Mouse (Mus musculus) frontal cortex, postnatal 14 days (tissue): ENCODE results near the gene Hoxd4.

Experiments used
- DNase-seq, 2 experiments: peaks; one replicate each; pipeline ENCODE4 v3.0.0; 2022; ENCODE audit warnings: low spot score in 2 of 2

Gene Hoxd4

DNA sequence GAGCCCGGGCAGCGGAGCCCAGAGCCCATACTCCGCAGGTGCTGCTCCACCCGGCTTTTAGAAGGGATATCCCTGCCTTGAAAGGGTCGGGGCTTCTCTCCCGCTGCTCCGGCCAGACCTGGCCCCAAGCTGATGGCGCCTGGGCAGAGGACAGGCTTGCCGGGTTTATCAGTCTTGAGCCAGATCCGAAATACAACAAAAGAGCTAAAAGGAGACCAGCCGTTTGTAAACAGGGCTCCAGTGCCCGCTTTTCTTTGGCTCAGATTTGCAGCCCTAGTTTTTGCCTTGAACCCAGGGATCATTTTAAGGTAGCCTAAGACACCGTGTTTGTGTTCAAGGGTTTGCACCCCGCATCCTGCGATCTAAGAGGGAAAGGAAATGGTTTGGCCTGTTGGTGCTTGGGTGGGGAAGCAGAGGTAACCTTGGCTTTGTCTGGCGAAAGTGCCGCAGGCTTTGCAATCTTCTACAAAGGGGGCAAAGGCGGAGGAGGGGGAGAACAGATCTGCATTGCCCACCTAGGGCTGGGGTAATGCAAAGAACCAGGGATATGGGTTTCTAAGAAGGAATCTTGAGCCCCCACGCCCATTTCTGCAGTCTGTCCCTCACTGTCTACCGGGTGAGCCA, 18.8 kb upstream of the Hoxd4 start:
- DNase-seq, result no peak

DNA sequence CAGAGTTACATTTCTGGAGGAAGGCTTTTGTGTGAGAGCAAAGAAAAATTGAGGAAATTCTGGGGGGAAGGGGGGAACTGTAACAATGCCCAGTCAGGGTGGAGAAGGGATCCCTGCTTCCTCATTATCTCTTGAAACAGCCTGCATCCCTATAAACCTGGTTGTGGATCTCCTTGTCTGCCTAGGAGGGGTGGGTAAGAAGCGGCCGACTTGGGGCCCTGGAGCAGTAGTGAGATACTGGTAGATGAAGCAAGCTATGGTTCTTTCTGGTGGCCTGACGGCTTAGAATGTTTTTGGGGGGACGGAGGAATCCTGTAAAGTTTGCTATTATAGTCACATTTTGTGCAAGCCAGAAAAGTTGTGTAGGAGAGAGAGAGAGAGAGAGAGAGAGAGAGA, 18.3 kb upstream of the Hoxd4 start:
- DNase-seq, result no peak

DNA sequence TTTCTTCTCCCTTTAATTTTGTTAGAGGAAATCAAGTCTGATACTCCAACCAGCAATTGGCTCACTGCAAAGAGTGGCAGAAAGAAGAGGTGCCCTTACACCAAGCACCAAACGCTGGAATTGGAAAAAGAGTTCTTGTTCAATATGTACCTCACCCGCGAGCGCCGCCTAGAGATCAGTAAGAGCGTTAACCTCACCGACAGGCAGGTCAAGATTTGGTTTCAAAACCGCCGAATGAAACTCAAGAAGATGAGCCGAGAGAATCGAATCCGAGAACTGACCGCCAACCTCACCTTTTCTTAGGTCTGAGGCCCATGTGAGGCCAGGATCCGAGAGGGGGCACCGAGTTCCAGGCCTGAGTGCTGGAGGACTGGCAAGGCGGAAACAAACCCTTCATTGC, 17.7 kb upstream of the Hoxd4 start:
- DNase-seq, result no peak

DNA sequence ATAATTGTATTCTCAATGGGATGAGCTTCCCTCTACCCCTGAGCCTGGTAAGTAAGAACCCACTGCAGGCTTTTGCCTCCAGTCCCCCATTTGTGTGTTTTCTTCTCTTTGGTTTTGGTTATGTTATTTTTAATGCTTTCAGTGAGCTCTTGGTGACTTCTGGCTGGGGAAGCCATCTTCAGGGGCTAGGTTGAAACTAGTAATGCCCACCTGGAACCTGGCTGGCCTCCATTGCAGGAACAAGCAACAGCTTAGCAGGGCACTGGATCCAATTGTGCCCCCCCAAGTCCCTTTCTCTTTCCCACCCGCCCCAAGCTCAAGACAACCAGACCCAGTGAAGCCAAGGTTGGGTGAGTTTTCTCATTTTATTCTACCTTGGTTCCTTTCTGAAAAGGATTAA, 16.3 kb upstream of the Hoxd4 start:
- no peak for DNase-seq

DNA sequence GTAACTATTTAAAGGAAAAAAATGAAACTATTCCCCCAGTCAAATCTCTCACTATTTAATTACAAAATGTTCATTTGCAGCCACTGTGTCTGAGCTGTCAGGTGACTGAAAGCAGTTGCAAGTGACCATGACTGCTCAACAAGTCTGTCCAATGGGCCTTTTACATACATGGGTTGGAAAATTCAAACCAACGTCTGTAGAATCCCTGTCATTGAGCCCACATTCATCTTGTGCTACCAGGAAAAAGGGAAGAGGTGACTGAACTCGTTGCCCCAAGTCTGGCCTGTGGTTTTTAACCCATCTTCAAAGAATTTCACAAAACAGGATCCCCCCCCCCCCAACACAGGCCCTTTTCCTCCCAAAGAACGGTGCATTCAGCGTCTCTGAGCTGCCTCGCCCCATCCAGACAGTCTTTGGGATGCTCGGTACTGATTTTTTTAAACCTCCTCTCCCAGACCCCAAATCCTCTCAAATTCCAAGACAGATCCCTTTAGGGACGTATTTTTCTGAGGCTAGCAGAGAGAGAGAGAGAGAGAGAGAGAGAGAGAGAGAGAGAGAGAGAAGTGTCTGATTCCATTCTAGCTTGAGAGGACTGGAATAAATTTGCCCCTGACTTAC, 15.8 kb upstream of the Hoxd4 start:
- DNase-seq, result no peak

DNA sequence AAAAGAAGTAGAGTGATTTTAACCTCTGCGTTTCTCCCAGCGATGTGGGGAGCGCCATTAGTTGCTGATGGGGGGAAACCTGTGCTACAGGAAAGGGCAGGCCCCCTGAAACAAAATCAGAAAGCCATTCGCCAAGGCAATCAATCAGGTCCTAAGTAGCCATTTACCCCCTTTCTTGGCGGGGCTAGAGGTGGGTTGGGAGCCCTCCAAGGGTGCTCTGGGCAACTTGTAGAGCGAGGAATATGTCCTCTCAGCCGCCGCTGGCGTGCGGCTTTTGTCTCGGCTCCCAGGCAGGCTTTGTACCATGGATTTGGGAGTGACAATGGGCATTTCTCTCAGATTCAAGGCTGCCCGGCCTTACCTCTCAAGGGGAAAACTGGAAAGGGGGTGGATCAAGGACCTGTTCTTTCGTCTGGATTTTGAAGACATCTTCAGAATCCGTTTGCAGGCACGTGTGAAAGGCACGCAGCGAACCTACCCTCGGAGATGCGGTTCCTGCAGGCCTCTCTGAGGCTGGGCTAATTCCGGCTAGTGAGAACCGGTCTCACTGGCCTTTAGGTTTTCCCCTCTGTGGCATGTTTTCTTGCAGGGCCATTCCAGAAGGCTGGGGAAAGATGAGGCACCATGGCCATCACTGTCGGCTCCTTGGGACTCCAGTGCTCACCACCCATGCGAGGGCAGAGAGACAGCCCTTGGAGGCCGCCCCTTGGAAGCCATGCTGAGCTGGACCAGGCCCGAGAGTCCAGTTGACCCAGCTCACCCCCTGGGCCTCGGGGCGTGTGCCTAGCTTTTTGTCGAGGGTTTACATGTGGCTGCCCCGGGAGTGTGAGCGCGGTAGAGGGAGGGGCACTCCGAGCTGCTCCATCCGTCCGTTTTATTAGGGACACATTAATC, 15.0 kb upstream of the Hoxd4 start:
- no peak for DNase-seq

DNA sequence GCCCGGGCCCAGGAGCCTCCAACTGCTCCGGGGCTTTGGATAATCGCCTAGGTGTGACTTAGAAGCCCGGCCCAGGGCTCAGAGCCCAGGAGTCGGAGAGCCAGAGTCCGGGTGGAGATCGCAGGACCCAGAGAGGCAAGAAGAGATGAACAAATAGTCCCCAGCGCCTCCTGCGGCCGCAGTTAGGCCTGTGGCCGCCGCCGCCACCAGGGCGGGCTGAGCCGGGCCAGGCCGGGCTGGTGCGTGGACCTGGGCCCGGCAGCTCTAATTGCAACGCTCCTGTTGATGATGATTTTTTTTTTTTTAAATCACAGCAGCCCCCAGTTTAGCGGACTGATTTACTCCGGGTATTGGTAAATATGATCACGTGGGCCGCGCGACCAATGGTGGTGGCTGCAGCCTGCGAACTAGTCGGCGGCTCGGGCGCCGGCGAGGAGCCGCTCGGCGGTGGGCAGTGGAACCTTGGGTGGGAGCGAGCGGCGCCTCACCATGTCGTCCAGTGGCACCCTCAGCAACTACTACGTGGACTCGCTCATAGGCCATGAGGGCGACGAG, 14.1 kb upstream of the Hoxd4 start, which contains the start of gene Hoxd9:
Hoxd9 (plus strand) TSS at position 161 of the 555 bp plus-strand sequence.
- no peak for DNase-seq

DNA sequence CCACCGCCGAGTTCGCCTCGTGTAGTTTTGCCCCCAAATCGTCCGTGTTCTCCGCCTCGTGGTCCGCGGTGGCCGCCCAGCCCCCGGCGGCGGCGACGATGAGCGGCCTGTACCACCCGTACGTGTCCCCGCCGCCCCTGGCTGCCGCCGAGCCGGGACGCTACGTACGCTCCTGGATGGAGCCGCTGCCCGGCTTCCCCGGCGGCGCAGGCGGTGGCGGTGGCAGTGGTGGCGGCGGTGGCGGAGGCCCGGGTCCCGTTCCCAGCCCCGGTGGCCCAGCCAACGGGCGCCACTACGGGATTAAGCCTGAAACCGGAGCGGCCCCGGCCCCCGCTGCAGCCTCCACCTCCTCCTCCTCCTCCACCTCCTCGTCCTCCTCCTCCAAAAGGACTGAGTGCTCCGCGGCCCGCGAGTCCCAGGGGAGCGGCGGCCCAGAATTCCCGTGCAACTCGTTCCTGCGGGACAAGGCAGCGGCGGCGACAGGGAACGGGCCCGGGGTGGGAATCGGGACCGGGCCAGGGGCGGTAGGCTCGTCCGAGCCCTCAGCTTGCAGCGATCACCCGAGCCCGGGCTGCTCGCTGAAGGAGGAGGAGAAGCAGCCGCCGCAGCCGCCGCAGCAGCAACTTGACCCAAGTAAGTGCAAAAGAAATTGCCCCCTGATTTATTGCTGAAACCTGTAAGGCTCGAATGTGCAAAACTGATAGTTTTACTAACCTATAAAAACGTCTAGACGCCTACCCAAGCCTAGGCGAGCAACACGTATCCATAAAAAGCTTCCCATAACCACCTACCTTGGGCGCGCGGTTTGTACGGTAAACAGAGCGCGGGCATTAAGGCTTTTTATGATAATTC, 13.3 kb upstream of the Hoxd4 start:
- no peak for DNase-seq

DNA sequence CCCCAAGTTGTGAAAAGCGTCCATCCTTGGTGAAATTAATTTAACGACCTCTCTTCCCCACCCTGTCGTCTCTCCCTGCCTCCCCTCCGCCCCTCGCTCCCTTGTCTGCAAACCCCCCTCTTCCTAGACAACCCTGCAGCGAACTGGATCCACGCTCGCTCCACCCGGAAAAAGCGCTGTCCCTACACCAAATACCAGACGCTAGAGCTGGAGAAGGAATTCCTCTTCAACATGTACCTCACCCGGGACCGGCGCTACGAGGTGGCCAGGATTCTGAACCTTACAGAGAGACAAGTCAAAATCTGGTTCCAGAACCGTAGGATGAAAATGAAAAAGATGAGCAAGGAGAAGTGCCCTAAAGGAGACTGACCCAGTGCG, 12.7 kb upstream of the Hoxd4 start:
- no peak for DNase-seq

DNA sequence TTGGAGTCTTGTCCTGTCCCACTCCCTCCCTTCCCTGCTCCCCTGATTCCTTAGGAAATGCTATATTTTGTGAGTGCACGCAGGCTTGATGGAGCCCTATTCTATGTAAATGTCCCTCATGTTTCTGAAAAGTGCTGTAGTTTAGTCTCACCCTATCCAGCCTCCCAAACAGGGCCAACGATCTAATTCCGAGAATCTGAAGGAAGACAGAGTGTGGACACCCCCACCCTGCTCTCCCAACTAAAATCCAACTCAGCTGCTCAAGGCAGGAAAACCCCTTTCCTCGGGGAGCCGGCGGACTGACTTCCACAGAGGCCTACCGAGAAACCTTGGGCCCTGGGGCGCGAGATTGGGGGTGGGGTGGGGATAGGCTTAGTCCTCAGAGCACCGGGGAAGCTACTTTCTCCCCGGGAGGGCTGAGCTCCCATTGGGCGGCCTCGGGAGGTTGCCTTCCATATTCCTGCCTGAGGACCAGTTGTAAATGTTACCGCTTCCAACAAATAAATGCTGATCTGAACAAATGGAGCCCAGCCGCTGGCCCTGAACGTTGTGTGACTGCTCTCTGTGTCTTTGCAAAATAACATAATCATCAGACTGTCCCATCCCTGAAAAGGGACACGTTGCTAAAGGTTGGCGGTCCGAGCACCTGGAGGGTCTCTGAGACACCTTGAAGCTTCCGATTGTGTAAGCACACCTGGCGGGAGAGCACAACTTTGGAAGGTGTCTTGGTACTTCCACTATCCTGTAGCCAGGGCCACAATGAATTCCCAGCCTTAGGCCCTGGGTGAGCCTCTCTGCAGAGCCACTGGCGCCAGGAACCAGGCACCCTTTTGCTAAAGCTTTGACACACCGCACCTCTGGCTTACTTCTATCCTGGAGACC, 11.8 kb upstream of the Hoxd4 start:
- no peak for DNase-seq

DNA sequence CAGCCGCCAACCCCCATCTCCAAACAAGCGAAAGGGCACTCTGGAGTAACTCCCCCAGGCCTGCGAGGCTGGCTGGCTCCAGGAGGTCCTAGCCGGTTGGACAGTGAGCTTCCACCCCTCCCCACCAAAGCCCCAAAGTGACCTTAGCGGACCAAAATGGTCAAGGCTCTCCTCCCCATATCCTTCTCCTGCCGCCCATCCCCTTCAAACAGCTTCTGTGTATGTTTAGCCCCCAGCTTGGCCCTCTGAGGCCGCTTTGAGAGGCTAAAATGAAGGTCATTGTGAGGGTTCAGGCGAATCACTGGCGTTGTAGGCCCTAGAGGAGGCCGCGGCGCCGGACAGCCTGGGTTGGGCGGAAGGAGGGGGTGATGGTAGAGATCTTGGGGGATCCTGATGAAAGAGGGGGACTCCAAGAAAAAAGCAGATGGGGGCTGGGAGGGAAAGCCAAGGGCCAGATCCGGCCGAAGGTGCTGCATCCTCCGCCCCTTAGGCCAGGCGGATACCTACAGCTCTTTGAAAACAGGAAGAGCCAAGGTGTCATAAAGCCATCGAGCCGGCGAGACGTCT, 11.1 kb upstream of the Hoxd4 start:
- no peak for DNase-seq

DNA sequence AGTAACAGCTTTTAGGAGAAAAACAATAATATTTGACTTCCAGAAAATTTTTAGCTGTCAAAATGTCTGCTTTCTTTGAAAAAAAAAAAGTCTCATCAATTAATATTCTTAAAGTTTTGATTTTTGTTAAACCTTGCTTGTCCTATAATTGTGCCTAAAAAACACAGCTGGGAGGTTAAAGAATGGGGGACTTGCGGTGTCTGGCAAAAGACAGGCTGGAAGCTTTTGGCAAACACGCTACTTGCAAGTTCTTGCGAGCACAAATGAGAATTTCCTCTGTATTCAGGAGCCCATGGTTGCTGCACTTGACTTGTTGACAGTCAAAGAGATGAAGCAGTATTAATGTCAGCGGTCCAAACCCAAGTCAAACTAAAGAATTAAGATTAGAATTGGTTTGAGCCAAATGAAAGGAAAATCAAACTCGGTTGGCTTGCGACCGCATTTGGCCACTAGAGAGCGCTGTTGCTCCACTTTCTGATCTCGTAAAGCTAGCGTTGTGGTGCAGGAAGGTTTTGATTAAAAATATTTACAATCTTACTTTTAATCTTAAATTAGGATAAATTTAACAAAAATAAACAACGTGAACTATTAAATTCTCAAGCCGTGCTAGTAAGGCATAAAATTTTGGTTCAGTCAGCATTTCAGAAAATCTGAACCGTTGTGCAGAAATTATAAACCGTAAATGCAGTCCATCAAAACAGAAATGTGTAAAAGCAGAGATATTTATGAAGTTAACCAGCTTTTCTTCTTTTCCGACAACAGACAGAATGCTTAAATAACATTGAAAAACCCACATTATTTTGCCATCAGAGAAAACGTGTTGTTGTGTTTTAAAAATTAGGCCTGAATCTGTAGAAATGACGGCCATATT, 9.5 kb upstream of the Hoxd4 start:
- peak; percentile 39 to 80 for DNase-seq

DNA sequence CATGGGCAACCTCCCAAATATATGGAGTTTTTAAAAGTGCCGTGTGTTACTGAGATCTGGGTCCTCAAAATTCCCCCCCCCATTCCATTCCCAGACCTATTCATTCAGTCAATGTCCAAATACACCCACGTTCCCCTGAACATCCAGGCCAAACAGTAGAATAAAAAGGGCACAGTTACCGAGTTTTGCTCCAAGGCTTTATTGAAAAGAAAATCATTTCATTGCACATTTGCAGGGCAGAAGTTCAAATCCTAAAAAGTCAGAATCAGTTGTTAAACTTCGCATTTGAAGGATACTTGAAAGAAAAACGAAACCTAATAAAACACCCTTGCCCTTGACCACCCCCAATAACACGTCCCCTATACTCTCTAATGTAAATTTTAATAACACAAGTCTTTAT, 8.9 kb upstream of the Hoxd4 start:
- DNase-seq, result no peak

DNA sequence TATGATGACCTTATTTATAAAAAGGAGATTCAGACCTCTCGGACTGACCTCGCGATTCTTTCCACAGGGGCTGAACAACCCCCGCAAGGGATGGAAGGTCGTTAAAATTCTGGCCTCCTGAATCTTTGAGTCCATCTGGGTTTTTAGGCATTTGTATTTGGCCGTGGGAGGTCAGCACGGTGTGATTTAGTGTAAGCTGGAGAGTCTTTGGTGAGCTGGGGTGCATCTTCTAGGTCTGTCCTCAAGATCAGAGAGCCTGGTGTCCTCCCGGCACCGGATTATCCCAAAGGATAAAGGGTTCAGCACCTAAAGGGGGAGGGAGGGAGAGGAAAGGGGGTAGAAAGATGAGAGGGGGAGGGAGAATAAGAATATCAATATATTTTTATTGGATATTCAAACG, 8.4 kb upstream of the Hoxd4 start:
- DNase-seq, result no peak

DNA sequence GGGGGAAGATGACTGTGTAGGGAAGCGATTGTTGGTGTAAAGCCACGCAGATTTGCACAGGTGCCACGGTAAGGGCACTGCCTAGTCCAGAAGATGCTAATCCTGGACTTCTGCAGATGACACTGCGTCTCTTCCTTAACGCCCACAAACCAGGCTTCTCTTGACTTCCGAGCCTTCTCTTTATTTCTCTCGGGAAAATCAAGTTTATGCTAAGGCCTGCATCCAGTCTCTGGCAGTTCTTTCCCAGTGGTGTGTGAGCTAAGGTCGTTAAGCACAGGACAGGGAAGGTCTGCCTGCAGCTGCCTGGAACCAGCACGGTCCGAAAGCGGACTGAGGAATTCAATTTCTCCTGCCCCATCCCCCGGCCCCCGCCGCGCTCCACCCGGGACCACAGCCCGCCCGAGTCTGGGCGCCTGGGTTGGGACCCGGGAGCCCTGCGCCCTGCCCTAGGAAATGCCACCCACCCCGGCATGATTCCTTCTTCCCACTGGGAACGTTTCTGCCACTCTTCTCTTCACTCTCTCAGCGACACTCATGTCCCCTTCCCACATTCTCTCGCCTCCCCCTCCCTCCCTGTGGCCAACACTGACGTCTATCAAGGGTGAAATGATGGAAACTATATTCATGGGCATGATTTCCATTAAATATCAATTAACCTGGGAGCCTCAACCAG, 7.9 kb upstream of the Hoxd4 start:
- no peak for DNase-seq

DNA sequence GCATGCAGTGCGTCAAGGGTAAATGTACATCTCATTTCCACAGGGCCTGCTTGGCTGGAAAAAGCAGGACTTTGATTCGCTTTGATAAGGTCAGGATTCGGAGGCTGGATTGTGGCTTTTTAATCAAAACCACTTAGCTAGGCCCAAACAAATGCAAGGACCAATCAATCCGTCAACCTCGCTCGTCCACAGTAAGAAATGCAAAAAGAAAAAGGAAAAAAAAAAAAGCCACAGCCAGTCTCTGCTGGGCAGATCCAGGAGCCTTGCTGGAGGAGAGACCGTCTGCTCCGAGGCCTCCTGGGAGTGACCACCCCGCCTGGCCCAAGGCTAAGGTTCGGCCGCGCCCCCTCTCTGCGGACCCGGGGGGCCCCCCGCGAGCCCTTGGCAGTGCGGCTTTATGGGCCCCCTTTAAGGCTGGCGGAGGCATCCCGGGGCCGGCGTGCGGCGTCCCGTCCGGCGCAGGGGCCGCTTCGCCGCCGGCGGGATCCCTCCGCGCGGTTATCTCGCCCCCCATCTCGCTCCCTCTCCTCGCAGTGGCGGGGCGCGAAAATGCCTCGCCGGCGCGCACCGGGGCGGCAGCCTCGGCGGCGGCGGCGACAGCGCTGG, 7.2 kb upstream of the Hoxd4 start, which contains the start of gene Hoxd8:
Hoxd8 (plus strand) TSS at position 223 of the 606 bp plus-strand sequence.
- DNase-seq, result no peak

DNA sequence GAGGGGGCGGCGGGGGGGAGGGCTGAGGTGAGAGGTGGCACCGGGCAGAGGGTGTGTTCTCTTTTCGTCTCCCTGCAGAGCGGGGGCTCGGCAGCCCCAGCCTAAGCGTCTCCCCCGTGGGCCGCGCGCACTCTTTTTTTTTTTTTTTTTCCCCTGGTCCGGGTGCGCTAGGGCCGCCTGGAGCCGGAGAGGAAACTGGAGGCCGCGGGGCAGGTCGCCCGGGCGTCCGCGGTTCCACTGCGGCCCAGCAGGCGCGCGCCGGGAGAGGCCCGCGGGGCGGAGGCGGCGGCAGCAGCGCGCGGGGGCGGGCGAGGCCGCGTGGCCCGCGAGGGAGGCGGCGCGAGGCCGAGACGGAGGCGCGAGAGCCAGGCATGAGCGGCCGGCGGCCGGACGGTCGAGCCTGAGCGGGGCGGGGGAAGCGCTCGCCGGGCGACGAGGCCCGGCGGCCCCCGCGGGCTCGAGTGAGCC, 6.7 kb upstream of the Hoxd4 start:
- no peak for DNase-seq

DNA sequence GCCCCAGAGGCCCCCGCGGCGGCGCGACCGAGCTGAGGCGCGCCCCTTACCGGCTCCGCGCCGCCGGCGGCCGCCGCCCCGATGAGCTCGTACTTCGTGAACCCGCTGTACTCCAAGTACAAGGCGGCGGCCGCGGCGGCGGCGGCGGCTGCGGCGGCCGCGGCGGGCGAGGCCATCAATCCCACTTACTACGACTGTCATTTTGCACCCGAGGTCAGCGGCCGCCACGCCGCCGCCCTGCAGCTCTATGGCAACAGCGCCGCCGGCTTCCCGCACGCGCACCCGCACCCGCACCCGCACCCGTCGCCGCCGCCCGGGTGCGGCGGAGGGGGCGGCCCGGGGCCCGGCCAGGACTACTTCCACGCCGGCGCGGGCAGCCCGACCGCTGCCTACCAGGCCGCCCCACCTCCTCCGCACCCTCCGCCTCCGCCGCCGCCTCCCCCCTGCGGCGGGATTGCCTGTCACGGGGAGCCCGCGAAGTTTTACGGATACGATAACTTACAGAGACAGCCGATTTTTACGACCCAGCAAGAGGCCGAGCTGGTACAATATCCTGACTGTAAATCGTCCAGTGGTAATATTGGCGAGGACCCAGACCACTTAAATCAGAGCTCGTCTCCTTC, 6.2 kb upstream of the Hoxd4 start:
- DNase-seq, result no peak
